Mouse (Mus musculus) adrenal gland, adult 18-20 months (tissue): Measurements from ENCODE around the gene Gm6337. TPM values are rescaled to one million over a fixed set of nuclear protein-coding genes. Genes with fewer than 3 reads are reported as not detected.
"Not testable (repeated sequence)": the region's sequence is repeated elsewhere in the genome, so short reads cannot be mapped to it uniquely, and the experiment has no call there.

Experiments used
- DNase-seq, 2 experiments: peaks; one replicate each; pipeline ENCODE4 v3.0.0; 2021 to 2022; ENCODE audit warnings: low spot score in 2 of 2
- long read RNA-seq, 2 experiments: library from polyadenylated mRNA; stranded (forward); transcript quantifications; one replicate each; pipeline ENCODE4 v2.0.0; 2021
- total RNA-seq, 2 experiments: library from RNA; stranded (reverse); gene quantifications; 1 replicate in 1 of 2; 2 replicates in 1 of 2; pipeline ENCODE4 v1.2.3; 2021

Gene Gm6337
- total RNA-seq: not detected
- long read RNA-seq, experiment 1: 0 reads
- long read RNA-seq, experiment 2: 0 reads

DNA sequence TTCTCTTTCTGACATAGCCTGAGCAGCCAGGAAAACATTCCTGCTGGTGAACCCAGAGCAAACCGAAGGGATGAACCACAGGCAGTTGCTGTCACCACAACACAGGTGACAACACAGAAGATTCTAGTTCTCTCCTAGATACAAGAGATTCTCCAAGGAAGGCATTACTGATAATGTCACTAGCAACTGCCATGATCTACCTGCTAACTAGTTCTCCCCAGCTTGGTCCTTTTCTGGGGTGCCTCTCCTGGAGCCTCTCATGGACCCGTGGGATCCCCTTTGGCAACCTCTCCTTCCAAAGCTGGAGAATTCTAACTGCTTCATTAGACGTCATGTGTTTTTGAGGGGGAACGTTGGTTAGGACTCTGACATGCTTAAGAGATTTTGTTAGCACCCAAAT lies at the start of gene Gm6337:
Gene Gm6337 (minus strand): TSS at position 101 of the 400 bp plus-strand sequence.
- not testable (repeated sequence) for DNase-seq

GRCm38 (mm10) chr14:6107500-6107899 lies 49.4 kb upstream of the Gm6337 start:
- not testable (repeated sequence) for DNase-seq

GRCm38 (mm10) chr14:6093842-6094241 lies 35.8 kb upstream of the Gm6337 start, which contains the start of gene Gm8206:
Gene Gm8206, minus strand, starts transcription at chr14:6093942.
- not testable (repeated sequence) for DNase-seq

Other genes with a start within 250 kb of the Gm6337 start
- not detected for gene Gm3424, start 227.9 kb downstream of the Gm6337 start, total RNA-seq
- not detected for gene Gm8237, start 177.9 kb downstream of the Gm6337 start, total RNA-seq
- under 1 TPM in 1 of 2 experiments, not detected in 1; 0.16 TPM for gene Gm3248, start 96.5 kb downstream of the Gm6337 start, total RNA-seq
- not detected for gene Gm3453, start 79.1 kb downstream of the Gm6337 start, total RNA-seq
- not detected for gene Gm8206, start 35.7 kb upstream of the Gm6337 start, total RNA-seq
- under 1 TPM; 0.20 to 0.22 TPM for gene Gm3468, start 50.4 kb upstream of the Gm6337 start, total RNA-seq
- not detected for gene Gm3476, start 67.5 kb upstream of the Gm6337 start, total RNA-seq
- gene Gm21560, start 161.0 kb upstream of the Gm6337 start, total RNA-seq: not detected
- under 1 TPM in 1 of 2 experiments, not detected in 1; 0.20 TPM for gene Gm3411, start 229.0 kb upstream of the Gm6337 start, total RNA-seq
- gene Gm21103, start 246.6 kb upstream of the Gm6337 start, total RNA-seq: not detected